Mouse (Mus musculus): ENCODE data around the gene Ttc36.
A peak's percentile ranks its signal among the peaks of the same experiment; 100 is the strongest.
"Not testable (repeated sequence)": the region's sequence is repeated elsewhere in the genome, so short reads cannot be mapped to it uniquely, and the experiment has no call there.

The Ttc36 gene

GRCm38 (mm10) chr9:44771376-44771775 lies 31.5 kb downstream of the Ttc36 start:
- no peak for DNase-seq

GRCm38 (mm10) chr9:44768029-44768394 lies 34.9 kb downstream of the Ttc36 start:
- DNase-seq, result not testable (repeated sequence)

GRCm38 (mm10) chr9:44767101-44768028 lies 35.5 kb downstream of the Ttc36 start, which contains the start of the genes Arcn1 and Ift46:
Arcn1 (minus strand) TSS chr9:44767845.
Ift46 (plus strand) TSS chr9:44767908.
- peak; percentile 83 to 84 for DNase-seq

GRCm38 (mm10) chr9:44760873-44761272 lies 42.0 kb downstream of the Ttc36 start:
- no peak for DNase-seq
